Mouse (Mus musculus) spleen, postnatal 4 days (tissue): Measurements from ENCODE around the gene Ttk.

Experiments used
- DNase-seq, 2 experiments: peaks; one replicate each; pipeline ENCODE4 v3.0.0; 2022; ENCODE audit warnings: low spot score in 2 of 2

Ttk gene

GRCm38 (mm10) chr9:83833811-83834747 is at the start of gene Ttk:
Ttk (plus strand) TSS chr9:83834689.
- peak; percentile 90 to 94 for DNase-seq

GRCm38 (mm10) chr9:83785501-83785900 is 49.0 kb upstream of the Ttk start:
- no peak for DNase-seq

DNA sequence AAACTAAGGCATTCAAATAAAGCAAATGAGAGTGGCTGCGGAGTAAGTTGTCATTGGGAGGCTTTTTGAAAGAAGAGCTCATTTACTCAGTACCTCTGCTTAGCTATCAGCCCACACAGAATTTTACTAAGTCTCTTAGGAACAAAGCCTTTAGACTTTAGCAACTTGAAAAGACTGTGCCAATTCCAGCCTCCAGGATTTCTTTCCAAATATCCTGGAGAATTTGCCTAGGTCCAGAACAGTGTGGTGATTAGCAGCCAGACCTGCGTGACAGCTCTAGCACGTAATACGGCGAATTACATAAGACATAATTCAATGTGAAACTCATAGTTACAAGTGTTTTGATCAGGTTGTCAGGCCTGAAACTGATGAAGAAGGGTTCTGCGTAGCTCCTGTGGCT is 45.2 kb upstream of the Ttk start:
- DNase-seq: no peak

GRCm38 (mm10) chr9:83796875-83797274 is 37.6 kb upstream of the Ttk start:
- no peak for DNase-seq

DNA sequence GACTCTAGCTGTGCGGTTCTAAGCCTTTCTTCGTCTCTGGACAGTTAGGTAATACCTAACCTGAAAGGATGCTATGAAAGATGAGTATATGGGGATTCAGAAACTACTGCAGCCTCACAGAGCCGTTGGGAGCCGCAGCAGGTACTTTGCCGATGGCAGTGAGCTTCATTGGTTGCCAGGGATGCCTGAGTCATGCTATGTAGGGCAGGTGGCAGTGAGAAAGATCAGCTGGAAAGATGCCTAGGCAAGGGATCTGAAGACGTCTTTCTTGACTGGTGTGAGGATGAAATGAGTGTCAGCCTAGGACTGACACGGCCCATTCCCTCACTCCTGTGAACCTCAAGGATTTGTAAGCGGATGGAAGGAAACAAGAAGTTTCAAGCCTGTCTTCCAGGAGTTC is 36.6 kb upstream of the Ttk start:
- no peak for DNase-seq

DNA sequence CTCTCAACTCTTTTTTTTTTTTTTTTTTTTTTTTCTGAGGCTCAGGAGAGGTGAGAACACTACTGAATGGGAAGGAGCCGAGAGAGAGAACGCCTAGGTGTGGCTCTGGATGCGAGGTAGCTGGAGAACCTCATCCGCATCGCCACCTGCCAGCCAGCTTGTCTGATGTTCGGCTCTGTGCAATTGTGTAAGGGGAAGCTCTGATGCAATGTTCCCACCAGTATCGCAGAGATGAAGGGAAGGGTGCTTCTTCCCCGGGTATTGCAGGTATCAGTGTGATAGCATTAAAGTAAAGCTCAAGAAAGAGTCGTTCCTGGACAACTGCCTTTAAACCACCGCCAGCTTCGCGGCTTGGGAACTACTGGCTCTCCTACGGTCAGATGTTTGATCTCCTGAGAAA is 30.1 kb upstream of the Ttk start:
- no peak for DNase-seq

DNA sequence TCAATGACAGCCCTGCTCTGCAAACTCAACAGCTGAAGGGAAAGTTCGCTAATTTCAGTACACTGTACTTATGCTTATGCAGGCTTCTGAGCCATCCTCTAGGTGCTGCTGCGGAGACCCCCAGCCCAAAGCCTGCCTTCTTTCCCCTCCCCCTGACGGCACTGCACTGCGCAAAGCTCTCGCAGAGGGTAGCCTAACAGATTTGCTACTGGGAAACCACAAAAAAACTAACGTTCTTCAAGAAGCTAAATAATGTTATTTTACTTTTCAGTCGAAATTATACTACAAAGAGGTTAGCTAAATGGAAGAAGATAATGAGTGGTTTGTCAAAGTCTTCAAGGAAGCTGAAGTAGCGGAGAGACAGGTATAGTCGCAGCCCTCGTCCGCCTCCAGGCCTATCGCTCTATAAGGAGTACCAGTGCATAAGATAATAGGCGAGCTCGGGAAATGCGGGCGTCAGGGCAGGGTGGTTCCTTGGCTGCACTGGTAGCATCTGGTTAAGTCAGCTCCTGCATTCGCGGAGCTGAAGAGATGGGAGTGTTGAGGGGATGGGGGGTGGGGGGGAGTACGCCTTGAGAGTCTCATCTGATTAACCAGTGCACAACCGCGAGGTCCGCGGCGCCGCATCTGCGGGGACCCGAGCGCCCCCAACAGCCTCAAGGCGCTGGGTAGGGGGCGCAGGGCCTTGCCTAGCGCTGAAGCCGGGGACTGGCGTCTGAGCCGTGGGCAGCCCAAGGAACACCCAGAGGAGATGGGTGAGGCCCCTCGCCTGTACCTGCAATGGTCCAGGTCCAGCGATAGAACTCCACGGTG is 29.1 kb upstream of the Ttk start:
- DNase-seq: no peak

GRCm38 (mm10) chr9:83805977-83806815 is 28.3 kb upstream of the Ttk start, which contains the start of gene Elovl4:
Elovl4 (minus strand) TSS chr9:83806277.
- peak in 1 of 2 experiments; percentile 63 for DNase-seq

DNA sequence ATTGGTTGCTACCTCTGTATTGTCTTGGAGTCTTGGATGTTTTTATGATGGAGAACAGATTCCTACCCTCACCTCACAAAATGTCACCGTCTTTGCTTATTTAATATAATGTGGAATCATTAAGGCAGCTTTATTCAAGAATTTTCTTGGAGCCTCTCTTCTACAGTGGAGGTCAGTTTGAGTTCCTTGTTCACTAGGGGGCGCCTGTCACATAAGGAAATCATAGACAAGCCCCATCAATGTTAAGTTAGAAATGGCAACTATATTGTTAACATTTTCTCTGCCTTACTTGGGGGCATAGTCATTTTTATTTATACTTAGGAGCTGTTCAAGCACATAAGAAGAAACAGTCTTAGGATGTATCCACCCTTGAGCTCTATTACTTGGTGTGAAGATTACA is 26.9 kb upstream of the Ttk start:
- no peak for DNase-seq

- no peak for DNase-seq
Measured at GRCm38 (mm10) chr9:83819188-83819587, 15.3 kb upstream of the Ttk start.

DNA sequence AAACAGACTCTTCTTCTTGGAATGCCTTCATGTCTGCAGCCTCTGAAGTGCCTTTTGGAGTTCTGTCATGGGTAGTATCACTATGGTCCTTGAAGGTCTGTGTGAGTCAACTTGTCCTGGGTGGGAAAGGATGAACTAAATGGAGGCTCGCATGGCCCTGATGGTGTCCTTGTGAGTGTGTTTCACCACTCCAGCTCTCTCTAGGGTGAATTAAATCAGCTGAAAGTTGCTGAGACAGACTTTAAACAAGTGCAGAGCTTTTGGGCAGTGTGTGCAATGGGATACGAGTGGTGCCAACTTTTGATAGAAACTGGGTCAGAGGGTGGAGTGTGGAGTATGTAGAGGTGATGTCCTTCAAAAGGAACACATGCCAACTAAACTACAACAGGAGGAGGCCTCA is 13.5 kb upstream of the Ttk start:
- no peak for DNase-seq

DNA sequence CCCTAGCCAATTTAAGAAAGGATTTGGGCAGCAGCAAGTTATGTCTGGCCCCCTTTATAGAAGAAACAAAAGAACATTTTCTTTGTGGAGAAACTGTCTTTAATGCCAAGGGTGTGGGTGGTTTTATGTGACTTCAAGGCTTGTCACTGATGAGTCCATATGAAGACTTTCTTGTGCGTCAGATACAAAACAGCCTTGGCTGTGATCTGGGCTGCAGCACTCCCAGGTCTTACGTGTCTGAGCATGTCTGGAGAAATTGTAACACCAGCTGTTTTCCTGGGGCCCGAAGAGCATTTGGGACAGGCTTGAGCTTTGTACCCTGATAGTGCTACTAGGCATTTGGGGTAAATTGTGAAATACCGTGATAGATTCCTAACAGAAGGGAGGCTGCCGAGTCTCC is 11.6 kb upstream of the Ttk start:
- DNase-seq: no peak

DNA sequence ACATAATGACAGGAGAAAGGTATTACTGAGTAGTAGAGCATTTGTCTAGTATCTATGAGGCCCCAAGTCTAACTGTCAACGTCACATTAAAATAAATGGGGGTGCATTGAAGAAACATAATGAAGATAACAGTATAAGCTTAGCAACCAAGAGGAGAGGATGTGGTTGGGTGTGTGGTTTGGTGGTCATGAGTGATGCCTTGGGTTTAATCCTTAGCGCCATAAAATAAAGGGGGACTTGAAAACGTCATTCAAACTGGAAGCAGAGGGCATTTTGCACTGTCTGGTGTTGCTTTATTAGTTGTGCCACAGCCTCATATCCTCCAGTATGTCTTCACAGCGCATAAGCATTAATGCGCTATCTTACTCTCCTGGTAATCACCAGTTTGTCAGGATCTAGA is 4.6 kb upstream of the Ttk start:
- DNase-seq: no peak

- DNase-seq: no peak
Measured at GRCm38 (mm10) chr9:83831152-83831551, 3.3 kb upstream of the Ttk start.

- no peak for DNase-seq
Measured at GRCm38 (mm10) chr9:83834748-83835313, 342 bp downstream of the Ttk start.

GRCm38 (mm10) chr9:83852464-83852863 is 18.0 kb downstream of the Ttk start:
- DNase-seq: no peak

- DNase-seq: no peak
Measured at GRCm38 (mm10) chr9:83865165-83865564, 30.7 kb downstream of the Ttk start.

DNA sequence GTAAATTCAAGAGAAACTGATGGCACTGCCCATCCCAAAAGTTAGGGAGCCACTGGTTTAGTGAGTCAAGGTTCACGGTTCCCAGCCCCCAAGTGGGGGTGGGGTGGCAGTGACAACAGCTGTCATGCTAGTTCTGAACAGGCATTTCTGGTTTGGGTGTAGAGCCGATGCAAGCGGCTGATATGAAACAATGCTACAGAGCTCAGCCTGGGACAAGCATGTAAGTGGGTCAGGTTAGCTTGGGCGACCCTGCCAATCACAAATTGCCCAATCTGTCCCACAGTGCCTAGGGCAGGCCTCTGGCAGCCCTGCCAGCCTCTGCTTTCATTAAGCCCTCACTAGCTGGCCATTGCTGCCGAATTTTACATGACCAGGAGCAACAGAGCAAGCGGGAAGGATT is 47.7 kb downstream of the Ttk start:
- no peak for DNase-seq

GRCm38 (mm10) chr9:83886149-83886548 is 51.7 kb downstream of the Ttk start:
- DNase-seq: no peak

DNA sequence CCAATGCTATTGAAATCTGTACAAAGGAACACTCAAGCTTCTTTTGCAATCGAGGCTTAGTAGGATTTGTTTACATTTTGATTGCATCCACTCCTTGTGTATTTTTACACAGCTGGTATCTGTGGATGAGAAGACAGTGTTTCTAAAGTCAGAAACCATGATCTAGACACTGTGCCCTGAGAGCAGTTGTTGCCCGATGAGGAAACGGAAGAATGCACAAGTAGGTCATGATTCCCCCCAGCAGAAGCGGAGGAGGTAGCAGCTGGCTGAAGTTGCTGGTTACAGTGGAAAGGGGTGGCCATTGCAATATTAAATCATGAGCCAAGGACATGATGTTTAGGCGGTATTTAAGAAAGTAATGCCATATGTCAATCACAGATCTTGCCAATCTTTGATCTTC is 53.7 kb downstream of the Ttk start:
- DNase-seq: no peak

DNA sequence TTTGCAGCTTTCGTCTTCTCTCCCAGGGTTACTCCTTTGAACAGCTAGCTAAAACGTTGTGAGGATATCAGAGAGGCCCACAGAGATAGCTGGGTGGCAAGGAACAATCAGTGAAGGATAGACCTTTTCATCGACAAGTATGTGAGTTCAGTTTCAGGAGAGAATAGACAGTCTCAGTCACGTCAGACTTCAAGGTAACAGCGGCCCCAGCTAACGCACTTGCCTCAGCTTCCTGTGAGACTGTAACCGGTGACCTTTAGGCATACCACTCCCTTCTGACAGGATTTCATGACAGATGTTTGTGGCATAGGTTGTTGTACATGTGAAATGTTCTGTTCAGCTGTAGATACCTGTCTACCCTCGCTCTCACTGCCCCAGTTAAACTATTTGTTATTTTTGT is 58.6 kb downstream of the Ttk start:
- no peak for DNase-seq
